8 mouse cellular contexts compared by ENCODE assay signal in genomic region chr2:130273732-130274131, GRCm38 (mm10). TPM values are rescaled to one million over a fixed set of nuclear protein-coding genes. Genes with fewer than 3 reads are reported as not detected.
DNase-seq lines count a peak whose midpoint lies in the region; ATAC-seq and TF ChIP-seq lines count a peak whose summit lies in the region.

No protein-coding gene starts in this region.

- H3K4me3 ChIP-seq in heart, embryonic 13.5 days: peak overlapping the region; percentile 79
- H3K4me3 ChIP-seq in ES-E14 (ENCODE audit: insufficient read depth in 1 of 2, low read depth in 1 of 2, low read length in 2 of 2, poor library complexity in 1 of 2, severe bottlenecking in 1 of 2): peak overlapping the region; percentile 72 to 83
- peak overlapping the region; percentile 78 for H3K4me3 ChIP-seq in forebrain, embryonic 10.5 days
- peak overlapping the region; percentile 59 for H3K4me3 ChIP-seq in olfactory bulb, adult 2 months (ENCODE audit: insufficient read depth, low read depth, low read length)

- 3% methylated on average over 14 of the region's 14 CpGs for WGBS in heart, embryonic 13.5 days
- 2% methylated on average over 14 of the region's 14 CpGs for WGBS in forebrain, embryonic 10.5 days
- WGBS in olfactory bulb, adult 2 months: under 1% methylated on average over 14 of the region's 14 CpGs

- H3K4me2 ChIP-seq in heart, embryonic 13.5 days: peak overlapping the region; percentile 95

- no peak for ATAC-seq in heart, embryonic 13.5 days (ENCODE audit: extremely low read depth, insufficient number of reproducible peaks, low FRiP score, low TSS enrichment)

- H3K4me1 ChIP-seq in heart, embryonic 13.5 days: peaks cover 34% of the 10 kb centered on the region
- no peaks in the 10 kb centered on the region for H3K4me1 ChIP-seq in ES-E14 (ENCODE audit: control insufficient read depth in 2 of 2, insufficient read depth in 2 of 2, low read length in 2 of 2, poor library complexity in 1 of 2)
- peaks cover 37% of the 10 kb centered on the region for H3K4me1 ChIP-seq in forebrain, embryonic 10.5 days
- H3K4me1 ChIP-seq in olfactory bulb, adult 2 months (ENCODE audit: control insufficient read depth, insufficient read depth, low read length): no peaks in the 10 kb centered on the region; the same call in none of the 2 replicates

- peaks cover 36% of the 10 kb centered on the region for H3K36me3 ChIP-seq in heart, embryonic 13.5 days
- H3K36me3 ChIP-seq in ES-E14 (ENCODE audit: control insufficient read depth, insufficient read depth, low read length, poor library complexity, severe bottlenecking): peaks cover 40% of the 10 kb centered on the region
- H3K36me3 ChIP-seq in forebrain, embryonic 10.5 days (replicated peaks): peaks cover 40% of the 10 kb centered on the region

- in situ Hi-C loops in ES-E14 (cut with MboI; ENCODE audit: low sequenced_read_pairs in 2 of 2, unreplicated experiment in 2 of 2): no loop called here

- intact Hi-C loops in heart, postnatal 36 days (cut with DNase I): loop anchor here (1.0 to 10.0 kb wide), 2 partner anchors 95 to 991 kb away; partner anchors contain the start of gene Pank2

- peak overlapping the region; percentile 82 for H3K27ac ChIP-seq in heart, embryonic 13.5 days (replicated peaks)
- H3K27ac ChIP-seq in ES-E14 (ENCODE audit: insufficient read depth, low read depth, low read length, poor library complexity, severe bottlenecking): peak overlapping the region; percentile 86
- peak overlapping the region; percentile 97 for H3K27ac ChIP-seq in forebrain, embryonic 10.5 days
- H3K27ac ChIP-seq in olfactory bulb, adult 2 months (ENCODE audit: insufficient read depth, low read depth, low read length): peak overlapping the region; percentile 55

- no peaks in the 10 kb centered on the region for H3K27me3 ChIP-seq in heart, embryonic 13.5 days (replicated peaks)
- no peaks in the 10 kb centered on the region for H3K27me3 ChIP-seq in forebrain, embryonic 10.5 days (ENCODE audit: poor library complexity, severe bottlenecking)

- no peaks in the 10 kb centered on the region for H3K9me3 ChIP-seq in heart, embryonic 13.5 days
- H3K9me3 ChIP-seq in ES-E14 (ENCODE audit: control insufficient read depth, insufficient read depth, low read depth, low read length): no peaks in the 10 kb centered on the region
- no peaks in the 10 kb centered on the region for H3K9me3 ChIP-seq in forebrain, embryonic 10.5 days

- no peak for TF ChIP-seq CTCF in olfactory bulb, adult 2 months (IDR thresholded peaks at IDR 0.05; ENCODE audit: insufficient read depth, low read depth, low read length)

- no peak for TF ChIP-seq POLR2A in olfactory bulb, adult 2 months (IDR thresholded peaks at IDR 0.05; ENCODE audit: insufficient read depth, low read depth, low read length)

- H3K9ac ChIP-seq in heart, embryonic 13.5 days: peak overlapping the region; percentile 93
- H3K9ac ChIP-seq in ES-E14 (ENCODE audit: insufficient read depth, low read depth, low read length, poor library complexity, severe bottlenecking): peak overlapping the region; percentile 94

- no peak for DNase-seq in heart, postnatal 36 days
- no peak for DNase-seq in ES-E14 (ENCODE audit: low read depth, low spot score)
- no peak for DNase-seq in forebrain, embryonic 10.5 days (ENCODE audit: extremely low spot score, low spot score)
- DNase-seq in liver: peak; percentile 41
- DNase-seq in right cerebral cortex, adult 2 months (ENCODE audit: low spot score in 2 of 2): no peak
- no peak for DNase-seq in retina, embryonic 14.5 days (ENCODE audit: low spot score)

TF ChIP-seq in ES-E14, 5 proteins besides CTCF, POLR2A, EP300 and RAD21:
- TF ChIP-seq CHD2 (IDR thresholded peaks at IDR 0.05; ENCODE audit: low read depth, low read length): no peak
- TF ChIP-seq MAFK (IDR thresholded peaks at IDR 0.05; ENCODE audit: insufficient read depth, low read depth, low read length): no peak
- TF ChIP-seq HCFC1 (IDR thresholded peaks at IDR 0.05; ENCODE audit: borderline replicate concordance, insufficient read depth, low read length): no peak; the same call in 1 of the 2 replicates
- no peak for TF ChIP-seq ZNF384 (IDR thresholded peaks at IDR 0.05; ENCODE audit: low read depth, low read length)
- no peak for TF ChIP-seq ZC3H11A (IDR thresholded peaks at IDR 0.05; ENCODE audit: borderline replicate concordance, low read depth, low read length)

RNA-seq across cellular contexts. Expression of gene Nop56, which starts 0.5 kb away (rescaled TPM):
- polyA plus RNA-seq in heart, embryonic 13.5 days (2015; fragmentation: Nextera tagmentation; extraction: Ambion mirVana): 143 and 152 TPM in 2 replicates
- 10 to 100 TPM; 31.6 to 36.7 TPM for total RNA-seq in heart, postnatal 36 days (2021)
- 1,148 and 1,555 TPM in 2 replicates for total RNA-seq in ES-E14 (2012; rRNA removed)
- polyA plus RNA-seq in forebrain, embryonic 10.5 days (2016; fragmentation: Nextera tagmentation; extraction: Ambion mirVana): 501 and 511 TPM in 2 replicates
- polyA plus RNA-seq in olfactory bulb, adult 2 months (2012; ENCODE audit: insufficient read depth, insufficient read length, low replicate concordance, missing spikeins): 362 TPM in 1 of 2 replicates, not detected in the other

RNA-seq across cellular contexts. Expression of gene Idh3b, which starts 10.6 kb away (rescaled TPM):
- 237 and 266 TPM in 2 replicates for polyA plus RNA-seq in heart, embryonic 13.5 days (2015; fragmentation: Nextera tagmentation; extraction: Ambion mirVana)
- 100 to 1,000 TPM; 794 to 801 TPM for total RNA-seq in heart, postnatal 36 days (2021)
- 100 and 129 TPM in 2 replicates for total RNA-seq in ES-E14 (2012; rRNA removed)
- 136 and 139 TPM in 2 replicates for polyA plus RNA-seq in forebrain, embryonic 10.5 days (2016; fragmentation: Nextera tagmentation; extraction: Ambion mirVana)
- 496 TPM in 1 of 2 replicates, not detected in the other for polyA plus RNA-seq in olfactory bulb, adult 2 months (2012; ENCODE audit: insufficient read depth, insufficient read length, low replicate concordance, missing spikeins)

RNA-seq across cellular contexts. Expression of gene Ebf4, which starts 21.2 kb away (rescaled TPM):
- polyA plus RNA-seq in heart, embryonic 13.5 days (2015; fragmentation: Nextera tagmentation; extraction: Ambion mirVana): 0.39 and 0.64 TPM in 2 replicates
- under 1 TPM; 0.47 to 0.60 TPM for total RNA-seq in heart, postnatal 36 days (2021)
- 0.58 and 0.62 TPM in 2 replicates for total RNA-seq in ES-E14 (2012; rRNA removed)
- polyA plus RNA-seq in forebrain, embryonic 10.5 days (2016; fragmentation: Nextera tagmentation; extraction: Ambion mirVana): 0.79 and 0.80 TPM in 2 replicates
- polyA plus RNA-seq in olfactory bulb, adult 2 months (2012; ENCODE audit: insufficient read depth, insufficient read length, low replicate concordance, missing spikeins): not detected in 2 replicates
